16 mouse cellular contexts compared by ENCODE assay signal in the genomic region with DNA sequence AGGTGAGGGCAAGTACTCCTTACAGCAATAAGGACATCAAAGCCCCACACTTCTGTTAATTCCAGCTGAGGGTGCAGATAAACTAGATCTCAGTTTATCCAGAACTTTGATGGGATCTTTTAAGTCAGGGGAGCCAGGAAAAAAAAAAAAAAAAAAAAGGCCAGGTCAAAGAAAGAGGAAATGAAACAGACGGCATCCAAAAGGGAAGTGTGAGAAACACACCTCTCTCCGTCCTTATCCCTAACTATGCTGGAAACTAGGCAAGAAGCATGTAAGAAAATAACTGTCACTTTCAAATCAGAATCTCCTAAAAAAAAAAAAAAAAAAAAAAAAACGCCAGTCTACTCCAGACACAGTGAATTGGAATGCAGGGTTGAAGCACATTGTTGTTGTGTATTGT.
"Had no signal": no experiment of that assay in that cellular context is flagged by ENCODE, and none has a peak within 500 bp of the region (broad histone marks: within the 10 kb centered on the region; RNA-seq: fewer than 3 reads in every experiment).

No protein-coding gene starts in this region.

- H3K9ac ChIP-seq: neural tube, embryonic 12.5 days; neural tube, embryonic 13.5 days; neural tube, embryonic 15.5 days; stomach, embryonic 15.5 days had no signal

- H3K4me1 ChIP-seq: neural tube, embryonic 12.5 days; stomach, embryonic 15.5 days had no signal

- H3K36me3 ChIP-seq: neural tube, embryonic 12.5 days; neural tube, embryonic 13.5 days; neural tube, embryonic 15.5 days; stomach, embryonic 15.5 days had no signal

- H3K27ac ChIP-seq: neural tube, embryonic 12.5 days; neural tube, embryonic 13.5 days; neural tube, embryonic 15.5 days; stomach, embryonic 15.5 days; stomach, postnatal 0 days had no signal

- H3K9me3 ChIP-seq: neural tube, embryonic 12.5 days; neural tube, embryonic 13.5 days; neural tube, embryonic 15.5 days; stomach, embryonic 15.5 days had no signal

- H3K27me3 ChIP-seq: neural tube, embryonic 12.5 days; neural tube, embryonic 13.5 days; neural tube, embryonic 15.5 days; stomach, embryonic 15.5 days had no signal

- DNase-seq: retina, postnatal 1 day; right cerebral cortex, adult 18-20 months; right cerebral cortex, postnatal 14 days; right cerebral cortex, postnatal 25 days; right cerebral cortex, postnatal 4 days; spleen, adult 18-20 months; thymus, adult 18-20 months; thymus, adult 2 months; thymus, postnatal 14 days; thymus, postnatal 25 days; thymus, postnatal 4 days had no signal

- H3K4me2 ChIP-seq: neural tube, embryonic 12.5 days; neural tube, embryonic 13.5 days; neural tube, embryonic 15.5 days; stomach, embryonic 15.5 days had no signal

- H3K4me3 ChIP-seq: neural tube, embryonic 12.5 days; neural tube, embryonic 13.5 days; neural tube, embryonic 15.5 days; stomach, embryonic 15.5 days had no signal
